Mouse (Mus musculus) myocyte (in vitro differentiated cells): Measurements from ENCODE around the gene Itga5.

Experiments
- CEBPB ChIP-seq: IDR thresholded peaks from 2 replicates; pipeline ENCODE4 v1.6.1; 2011; ENCODE audit warnings: mild to moderate bottlenecking, moderate library complexity; ENCODE audit not compliant: poor library complexity, insufficient read depth, severe bottlenecking
- MAX ChIP-seq: IDR thresholded peaks from one replicate; pipeline ENCODE4 v1.6.1; 2011; ENCODE audit warnings: low read depth, mild to moderate bottlenecking, control low read depth
- MYOG ChIP-seq, 3 experiments: IDR thresholded peaks; one replicate each; pipeline ENCODE4 v1.6.1; 2011; ENCODE audit warnings: control low read depth in 2 of 3, low read depth in 2 of 3, mild to moderate bottlenecking in 2 of 3; ENCODE audit not compliant: insufficient read length in 2 of 3, control insufficient read depth in 1 of 3, insufficient read depth in 1 of 3
- POLR2A ChIP-seq: IDR thresholded peaks from one replicate; pipeline ENCODE4 v1.6.1; 2011; ENCODE audit warnings: low read depth, mild to moderate bottlenecking, control low read depth, moderate library complexity; ENCODE audit not compliant: insufficient read length
- TCF12 ChIP-seq: IDR thresholded peaks from one replicate; pipeline ENCODE4 v1.6.1; 2011; ENCODE audit warnings: mild to moderate bottlenecking, control low read depth; ENCODE audit not compliant: poor library complexity, insufficient read depth, severe bottlenecking

GRCm38 (mm10) chr15:103363809-103364208 is 2.8 kb downstream of the Itga5 start:
- TF ChIP-seq POLR2A (no peak), MAX (no peak), TCF12 (no peak), CEBPB (no peak), MYOG (IDR thresholded peaks at IDR 0.05; ENCODE audit: control insufficient read depth in 1 of 3, insufficient read depth in 1 of 3, insufficient read length in 2 of 3, low read depth in 2 of 3) (no peak)
